Mouse (Mus musculus): ENCODE measurements around the gene Trpv2. TPM values are rescaled to one million over a fixed set of nuclear protein-coding genes. Genes with fewer than 3 reads are reported as not detected.
A peak's percentile ranks its signal among the peaks of the same experiment; 100 is the strongest.

Trpv2 gene
- polyA plus RNA-seq, 1 experiment from 2014 or later, result 6.6 TPM

GRCm38 (mm10) chr11:62614876-62615410, 40.7 kb downstream of the Trpv2 start:
- Histone ChIP-seq H3K9me3 (replicated peaks) (no peaks in the 10 kb centered on the region), H3K4me2 (no peak overlapping the region), H3K4me3 (replicated peaks) (no peak overlapping the region), H3K9ac (no peak overlapping the region), H3K27me3 (no peaks in the 10 kb centered on the region), H3K27ac (no peak overlapping the region), H3K36me3 (no peaks in the 10 kb centered on the region), H3K4me1 (replicated peaks) (peaks cover 11% of the 10 kb centered on the region; the same call in 1 of the 2 replicates)
- ATAC-seq (ENCODE audit: low read depth) (no peak), DNase-seq (no peak)
- 69% methylated on average over 8 of the region's 8 CpGs for WGBS (ENCODE audit: insufficient replicate concordance)

GRCm38 (mm10) chr11:62615456-62615855, 41.2 kb downstream of the Trpv2 start:
- H3K4me1 ChIP-seq (replicated peaks), result peaks cover 11% of the 10 kb centered on the region; the same call in 1 of the 2 replicates
- H3K27ac ChIP-seq, result no peak overlapping the region
- H3K4me3 ChIP-seq (replicated peaks), result no peak overlapping the region
- DNase-seq (no peak), ATAC-seq (ENCODE audit: low read depth) (no peak)
- H3K4me2 ChIP-seq, result no peak overlapping the region
- H3K36me3 ChIP-seq, result no peaks in the 10 kb centered on the region
- H3K9me3 ChIP-seq (replicated peaks), result no peaks in the 10 kb centered on the region
- H3K27me3 ChIP-seq, result no peaks in the 10 kb centered on the region
- no peak overlapping the region for H3K9ac ChIP-seq
- 83% methylated on average over 4 of the region's 4 CpGs for WGBS (ENCODE audit: insufficient replicate concordance)

GRCm38 (mm10) chr11:62621079-62621478, 46.8 kb downstream of the Trpv2 start:
- Histone ChIP-seq H3K4me1 (replicated peaks) (peaks cover 38% of the 10 kb centered on the region), H3K36me3 (no peaks in the 10 kb centered on the region), H3K27ac (no peak overlapping the region), H3K9ac (no peak overlapping the region), H3K9me3 (replicated peaks) (no peaks in the 10 kb centered on the region), H3K4me3 (replicated peaks) (no peak overlapping the region), H3K27me3 (no peaks in the 10 kb centered on the region), H3K4me2 (no peak overlapping the region)
- DNase-seq, result no peak
- no peak for ATAC-seq (ENCODE audit: low read depth)
- 70% methylated on average over 8 of the region's 8 CpGs for WGBS (ENCODE audit: insufficient replicate concordance)

GRCm38 (mm10) chr11:62621586-62622283, 47.4 kb downstream of the Trpv2 start:
- Histone ChIP-seq H3K27me3 (no peaks in the 10 kb centered on the region), H3K9me3 (replicated peaks) (no peaks in the 10 kb centered on the region), H3K27ac (no peak overlapping the region), H3K4me2 (no peak overlapping the region), H3K9ac (no peak overlapping the region), H3K36me3 (no peaks in the 10 kb centered on the region), H3K4me1 (replicated peaks) (peaks cover 40% of the 10 kb centered on the region), H3K4me3 (replicated peaks) (no peak overlapping the region)
- ATAC-seq (ENCODE audit: low read depth), result no peak
- WGBS (ENCODE audit: insufficient replicate concordance), result 63% methylated on average over 4 of the region's 4 CpGs
- DNase-seq, result no peak

GRCm38 (mm10) chr11:62622850-62623249, 48.6 kb downstream of the Trpv2 start:
- DNase-seq (no peak), ATAC-seq (ENCODE audit: low read depth) (no peak)
- Histone ChIP-seq H3K4me3 (replicated peaks) (no peak overlapping the region), H3K4me2 (no peak overlapping the region), H3K36me3 (no peaks in the 10 kb centered on the region), H3K9me3 (replicated peaks) (no peaks in the 10 kb centered on the region), H3K27ac (no peak overlapping the region), H3K9ac (no peak overlapping the region), H3K27me3 (no peaks in the 10 kb centered on the region), H3K4me1 (replicated peaks) (peaks cover 41% of the 10 kb centered on the region)
- WGBS (ENCODE audit: insufficient replicate concordance), result 62% methylated on average over 4 of the region's 4 CpGs

- Histone ChIP-seq H3K27ac (peak overlapping the region; percentile 53), H3K4me1 (replicated peaks) (peaks cover 59% of the 10 kb centered on the region), H3K4me2 (no peak overlapping the region), H3K9ac (no peak overlapping the region), H3K4me3 (replicated peaks) (no peak overlapping the region), H3K27me3 (no peaks in the 10 kb centered on the region), H3K9me3 (replicated peaks) (no peaks in the 10 kb centered on the region), H3K36me3 (no peaks in the 10 kb centered on the region)
- ATAC-seq (ENCODE audit: low read depth) (peak; percentile 86), DNase-seq (peak; percentile 45)
- WGBS (ENCODE audit: insufficient replicate concordance), result 37% methylated on average over 10 of the region's 10 CpGs
Observed at GRCm38 (mm10) chr11:62624341-62625291, 50.3 kb downstream of the Trpv2 start.

GRCm38 (mm10) chr11:62629352-62630224, 55.3 kb downstream of the Trpv2 start:
- no peak for DNase-seq
- WGBS (ENCODE audit: insufficient replicate concordance), result 6% methylated on average over 9 of the region's 9 CpGs
- H3K4me1 ChIP-seq (replicated peaks), result peaks cover 53% of the 10 kb centered on the region
- peak overlapping the region; percentile 10; the same call in 1 of the 2 replicates for H3K4me3 ChIP-seq (replicated peaks)
- peak overlapping the region; percentile 50 for H3K4me2 ChIP-seq
- no peaks in the 10 kb centered on the region for H3K36me3 ChIP-seq
- ATAC-seq (ENCODE audit: low read depth), result no peak
- peak overlapping the region; percentile 26; the same call in 1 of the 2 replicates for H3K9ac ChIP-seq
- H3K27me3 ChIP-seq, result no peaks in the 10 kb centered on the region
- H3K27ac ChIP-seq, result peak overlapping the region; percentile 1; the same call in 1 of the 2 replicates
- H3K9me3 ChIP-seq (replicated peaks), result no peaks in the 10 kb centered on the region

GRCm38 (mm10) chr11:62630225-62630821, 56.0 kb downstream of the Trpv2 start:
- Histone ChIP-seq H3K27ac (no peak overlapping the region), H3K27me3 (no peaks in the 10 kb centered on the region), H3K4me2 (peak overlapping the region; percentile 50), H3K9me3 (replicated peaks) (no peaks in the 10 kb centered on the region), H3K36me3 (no peaks in the 10 kb centered on the region), H3K9ac (peak overlapping the region; percentile 29; the same call in 1 of the 2 replicates), H3K4me3 (replicated peaks) (0 out of 2 replicates have a peak overlapping the region, but pooled peaks have one; percentile 10), H3K4me1 (replicated peaks) (peaks cover 45% of the 10 kb centered on the region)
- 13% methylated on average over 11 of the region's 11 CpGs for WGBS (ENCODE audit: insufficient replicate concordance)
- ATAC-seq (ENCODE audit: low read depth), result no peak
- DNase-seq, result no peak

- no peak for ATAC-seq (ENCODE audit: low read depth)
- WGBS (ENCODE audit: insufficient replicate concordance), result 67% methylated on average over 4 of the region's 4 CpGs
Observed at GRCm38 (mm10) chr11:62631138-62631537, 56.9 kb downstream of the Trpv2 start.

GRCm38 (mm10) chr11:62635406-62635805, 61.1 kb downstream of the Trpv2 start:
- Histone ChIP-seq H3K4me3 (replicated peaks) (no peak overlapping the region), H3K9me3 (replicated peaks) (no peaks in the 10 kb centered on the region), H3K4me2 (no peak overlapping the region), H3K9ac (no peak overlapping the region), H3K4me1 (replicated peaks) (peaks cover 25% of the 10 kb centered on the region), H3K27me3 (no peaks in the 10 kb centered on the region), H3K36me3 (no peaks in the 10 kb centered on the region), H3K27ac (no peak overlapping the region)
- ATAC-seq (ENCODE audit: low read depth) (no peak), DNase-seq (no peak)
- WGBS (ENCODE audit: insufficient replicate concordance), result 68% methylated on average over 3 of the region's 3 CpGs

More at GRCm38 (mm10) chr11:62631138-62631537, 56.9 kb downstream of the Trpv2 start:
- Histone ChIP-seq H3K27me3 (no peaks in the 10 kb centered on the region), H3K4me3 (replicated peaks) (no peak overlapping the region), H3K9me3 (replicated peaks) (no peaks in the 10 kb centered on the region), H3K4me1 (replicated peaks) (peaks cover 41% of the 10 kb centered on the region), H3K27ac (no peak overlapping the region), H3K9ac (no peak overlapping the region), H3K36me3 (no peaks in the 10 kb centered on the region), H3K4me2 (no peak overlapping the region)
- no peak for DNase-seq
